Mouse (Mus musculus): Measurements from ENCODE around the gene Tor1aip1. TPM values are rescaled to one million over a fixed set of nuclear protein-coding genes. Genes with fewer than 3 reads are reported as not detected.

The Tor1aip1 gene
- polyA plus RNA-seq, 1 experiment: not detected

DNA sequence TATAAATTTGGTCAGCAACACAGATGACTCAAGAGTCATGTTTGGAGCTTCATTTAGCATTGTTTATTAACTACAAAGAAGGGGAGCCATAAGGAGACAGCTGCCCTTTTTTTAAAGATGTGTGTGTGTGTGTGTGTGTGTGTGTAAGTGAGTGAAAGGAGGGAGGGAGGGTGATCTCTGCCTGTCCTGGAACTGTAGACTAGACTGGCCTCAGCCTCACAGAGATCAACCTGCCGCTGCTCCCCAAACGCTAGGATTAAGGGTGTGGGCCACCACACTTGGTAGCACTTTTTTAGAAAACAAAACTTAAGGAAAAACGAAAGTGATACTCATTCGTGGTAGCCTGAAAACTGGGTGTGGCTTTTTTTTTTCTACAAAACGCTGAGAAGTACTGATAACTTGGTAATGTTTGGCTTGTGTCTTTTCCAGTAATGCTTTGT is 884 bp upstream of the Tor1aip1 start:
- Histone ChIP-seq H3K4me1 (ENCODE audit: control insufficient read depth, insufficient read depth, low read length) (peaks cover 2% of the 10 kb centered on the region), H3K4me3 (ENCODE audit: insufficient read depth, low read depth, low read length) (no peak overlapping the region), H3K27ac (ENCODE audit: insufficient read depth, low read depth, low read length) (no peak overlapping the region)
- TF ChIP-seq POLR2A (IDR thresholded peaks at IDR 0.05; ENCODE audit: insufficient read depth, low read depth, low read length) (no peak), CTCF (IDR thresholded peaks at IDR 0.05; ENCODE audit: insufficient read depth, low read depth, low read length) (no peak)
- WGBS: 43% methylated on average over 5 of the region's 5 CpGs

DNA sequence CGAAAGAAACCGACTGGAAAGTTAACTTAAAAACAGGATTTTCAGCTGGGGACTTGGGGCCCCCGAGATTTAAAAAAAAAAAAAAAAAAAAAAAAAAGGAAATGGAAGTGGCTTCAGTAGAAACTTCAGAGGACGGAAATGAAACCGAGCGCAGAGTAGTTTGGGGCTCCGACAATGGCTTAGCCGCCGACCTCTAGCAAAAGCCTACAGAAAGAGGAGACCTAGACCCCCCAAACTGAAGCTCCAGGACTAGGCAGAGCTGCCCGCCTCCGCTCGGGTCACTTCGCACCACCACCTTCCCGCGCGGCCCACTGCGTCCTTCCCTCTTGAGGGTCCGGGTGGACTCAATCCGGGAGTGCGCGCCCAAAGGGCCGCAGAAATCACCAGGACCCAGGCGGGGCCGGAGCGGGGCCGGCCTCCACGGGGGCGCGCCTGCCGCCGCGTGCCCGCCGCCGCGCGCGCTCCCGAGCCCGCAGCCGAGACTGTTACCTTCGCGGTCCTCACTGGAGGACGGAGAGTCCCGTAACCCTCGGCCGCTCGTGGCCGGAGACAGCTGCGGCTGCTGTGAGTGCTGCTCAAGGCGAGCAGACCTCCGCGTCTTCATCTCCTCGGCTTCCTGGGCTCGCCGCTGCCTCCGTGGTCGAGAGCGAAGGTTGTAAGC is 881 bp downstream of the Tor1aip1 start, which contains the start of gene Tor1aip2:
Gene Tor1aip2 (plus strand): TSS at position 135 of the 661 bp plus-strand sequence.
- peak within 1 kb of the TSS; percentile 99 for H3K27ac ChIP-seq (ENCODE audit: insufficient read depth, low read depth, low read length)
- no peaks in the 10 kb centered on the region; the same call in 1 of the 2 replicates for H3K4me1 ChIP-seq (ENCODE audit: control insufficient read depth, insufficient read depth, low read length)
- TF ChIP-seq CTCF (IDR thresholded peaks at IDR 0.05; ENCODE audit: insufficient read depth, low read depth, low read length) (no peak), POLR2A (IDR thresholded peaks at IDR 0.05; ENCODE audit: insufficient read depth, low read depth, low read length) (no peak; the same call in 1 of the 2 replicates)
- WGBS: under 1% methylated on average over 59 of the region's 59 CpGs
- H3K4me3 ChIP-seq (ENCODE audit: insufficient read depth, low read depth, low read length): peak within 1 kb of the TSS; percentile 100

DNA sequence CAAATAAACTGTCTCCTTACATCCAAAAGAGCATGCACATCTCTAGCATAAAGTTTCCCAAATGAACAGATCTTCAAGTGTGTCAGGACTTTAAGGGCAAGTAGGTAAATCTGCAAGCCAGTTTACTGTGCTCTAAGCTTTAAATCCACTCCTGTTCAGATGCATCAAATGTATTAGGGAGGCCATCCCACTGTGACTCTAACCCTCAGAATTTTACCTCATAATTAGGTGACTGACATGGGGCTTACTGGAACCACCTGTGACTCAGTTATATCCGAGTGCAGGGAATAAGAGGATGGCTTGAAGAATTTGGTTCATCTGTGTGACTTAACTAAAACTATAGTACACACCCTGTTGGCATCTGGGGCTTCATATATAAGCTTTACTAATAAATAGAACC is 1.6 kb downstream of the Tor1aip1 start:
- TF ChIP-seq CTCF (IDR thresholded peaks at IDR 0.05; ENCODE audit: insufficient read depth, low read depth, low read length) (no peak), POLR2A (IDR thresholded peaks at IDR 0.05; ENCODE audit: insufficient read depth, low read depth, low read length) (no peak)
- H3K27ac ChIP-seq (ENCODE audit: insufficient read depth, low read depth, low read length): no peak overlapping the region
- no peak overlapping the region for H3K4me3 ChIP-seq (ENCODE audit: insufficient read depth, low read depth, low read length)
- 11% methylated on average over 1 of the region's 1 CpGs for WGBS
- H3K4me1 ChIP-seq (ENCODE audit: control insufficient read depth, insufficient read depth, low read length): no peaks in the 10 kb centered on the region; the same call in 1 of the 2 replicates

DNA sequence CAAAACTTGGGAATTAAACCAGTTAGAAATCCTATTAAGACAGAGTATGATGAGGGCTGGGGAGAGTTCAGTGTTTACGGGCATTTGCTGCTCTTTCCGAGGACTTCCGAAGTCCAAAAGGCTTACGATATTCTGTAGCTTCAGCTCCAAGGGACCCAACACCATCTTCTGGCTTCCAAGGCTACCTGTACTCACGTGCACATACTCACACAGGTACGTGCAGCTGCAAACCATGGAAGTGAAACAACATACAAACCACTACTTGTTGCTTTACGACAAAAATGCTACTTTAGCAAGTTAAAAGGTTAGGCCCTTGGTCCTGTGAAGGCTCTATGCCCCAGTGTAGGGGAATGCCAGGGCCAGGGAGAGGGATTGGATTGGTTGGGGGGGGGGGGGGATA is 2.4 kb downstream of the Tor1aip1 start:
- TF ChIP-seq CTCF (IDR thresholded peaks at IDR 0.05; ENCODE audit: insufficient read depth, low read depth, low read length) (no peak), POLR2A (IDR thresholded peaks at IDR 0.05; ENCODE audit: insufficient read depth, low read depth, low read length) (no peak)
- H3K27ac ChIP-seq (ENCODE audit: insufficient read depth, low read depth, low read length): no peak overlapping the region
- WGBS: 96% methylated on average over 7 of the region's 7 CpGs

DNA sequence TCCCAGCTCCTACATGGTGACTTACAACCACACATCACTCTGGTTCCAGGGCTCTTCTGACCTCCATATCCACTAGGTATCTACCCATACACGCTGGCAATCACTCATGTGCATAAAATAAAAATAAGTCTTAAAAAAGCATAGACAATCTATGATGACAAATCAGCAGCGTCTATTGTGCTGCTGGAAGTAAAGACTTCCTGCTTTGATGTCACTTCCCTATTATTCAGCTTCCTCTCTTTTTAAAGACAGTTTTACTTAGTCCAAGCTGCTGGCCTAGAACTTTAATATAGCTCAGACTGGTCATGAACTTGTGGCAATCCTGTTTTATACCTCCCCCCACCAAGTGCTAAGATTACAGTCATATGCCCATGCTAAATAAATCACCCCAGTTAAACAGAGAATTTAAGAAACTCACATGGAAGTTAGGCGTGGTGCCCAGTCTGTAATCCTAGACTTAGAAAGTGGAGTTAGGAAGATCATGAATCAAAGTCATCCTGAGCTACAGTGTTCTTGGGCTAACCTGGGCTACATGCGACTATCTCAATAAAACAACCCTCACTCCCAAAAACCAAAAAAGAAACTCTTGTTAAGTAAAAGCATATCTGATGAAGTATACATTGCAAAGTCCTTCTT is 7.8 kb downstream of the Tor1aip1 start:
- Histone ChIP-seq H3K4me1 (ENCODE audit: control insufficient read depth, insufficient read depth, low read length) (peaks cover 5% of the 10 kb centered on the region; the same call in 1 of the 2 replicates), H3K4me3 (ENCODE audit: insufficient read depth, low read depth, low read length) (no peak overlapping the region), H3K27ac (ENCODE audit: insufficient read depth, low read depth, low read length) (no peak overlapping the region)
- WGBS: 92% methylated on average over 4 of the region's 4 CpGs
- no peak for TF ChIP-seq CTCF (IDR thresholded peaks at IDR 0.05; ENCODE audit: insufficient read depth, low read depth, low read length)
- no peak for TF ChIP-seq POLR2A (IDR thresholded peaks at IDR 0.05; ENCODE audit: insufficient read depth, low read depth, low read length)

More for the DNA sequence above, 2.4 kb downstream of the Tor1aip1 start:
- H3K4me1 ChIP-seq (ENCODE audit: control insufficient read depth, insufficient read depth, low read length): no peaks in the 10 kb centered on the region; the same call in 1 of the 2 replicates
- H3K4me3 ChIP-seq (ENCODE audit: insufficient read depth, low read depth, low read length): no peak overlapping the region

DNA sequence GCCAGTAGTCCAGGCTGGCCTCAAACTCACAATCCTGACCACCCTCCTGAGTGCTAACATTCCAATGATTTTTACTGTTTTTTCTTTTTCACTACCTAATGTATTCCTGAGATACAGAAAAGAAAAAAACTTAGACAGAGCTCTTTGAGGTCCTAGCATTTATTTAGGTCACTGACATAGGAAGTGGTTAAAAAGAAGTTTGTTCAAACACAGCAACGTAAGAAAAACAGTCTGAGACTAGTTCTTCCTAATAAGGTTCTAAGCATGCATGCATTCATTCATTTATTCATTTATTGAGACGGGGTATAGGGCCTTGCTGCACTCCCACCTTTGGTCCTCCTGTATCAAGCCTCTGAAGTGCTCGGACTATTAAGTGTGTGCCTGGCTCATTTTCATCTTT is 8.4 kb downstream of the Tor1aip1 start:
- TF ChIP-seq CTCF (IDR thresholded peaks at IDR 0.05; ENCODE audit: insufficient read depth, low read depth, low read length) (no peak), POLR2A (IDR thresholded peaks at IDR 0.05; ENCODE audit: insufficient read depth, low read depth, low read length) (no peak)
- 84% methylated on average over 3 of the region's 3 CpGs for WGBS
- H3K4me1 ChIP-seq (ENCODE audit: control insufficient read depth, insufficient read depth, low read length): peaks cover 5% of the 10 kb centered on the region; the same call in 1 of the 2 replicates
- H3K27ac ChIP-seq (ENCODE audit: insufficient read depth, low read depth, low read length): no peak overlapping the region
- no peak overlapping the region for H3K4me3 ChIP-seq (ENCODE audit: insufficient read depth, low read depth, low read length)

DNA sequence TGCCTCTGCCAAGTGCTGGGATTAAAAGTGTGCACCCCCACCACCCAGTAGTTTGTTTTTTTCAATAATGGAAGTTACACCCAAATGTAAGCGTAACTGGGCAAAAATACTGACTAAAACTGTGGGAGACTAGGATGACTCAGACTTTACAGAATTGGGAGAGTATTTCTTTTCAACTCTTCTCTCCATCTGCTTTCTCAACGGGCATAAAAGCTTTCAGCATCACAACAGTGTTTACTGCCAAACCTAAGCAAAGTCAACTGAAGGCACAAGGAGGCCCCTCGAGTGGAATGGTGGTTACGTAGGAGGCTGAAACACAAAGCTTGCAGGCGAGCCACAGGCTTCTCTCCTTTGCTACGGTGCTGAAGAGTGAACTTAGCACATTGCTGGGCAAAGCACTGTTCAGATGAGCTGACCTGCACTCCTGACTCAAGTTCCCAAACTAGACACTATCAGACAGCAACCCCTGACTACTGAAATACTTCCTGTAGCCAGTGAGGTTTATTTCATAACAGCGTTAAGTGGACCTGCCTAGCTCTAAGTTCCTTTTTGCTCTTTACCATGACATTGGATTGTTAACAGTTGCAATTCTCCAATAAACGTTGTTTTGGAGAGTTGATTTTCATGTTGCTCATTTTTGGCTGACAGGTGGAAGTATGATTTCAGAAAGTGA is 11.3 kb downstream of the Tor1aip1 start:
- WGBS: 45% methylated on average over 8 of the region's 8 CpGs
- H3K4me3 ChIP-seq (ENCODE audit: insufficient read depth, low read depth, low read length): no peak overlapping the region
- H3K27ac ChIP-seq (ENCODE audit: insufficient read depth, low read depth, low read length): no peak overlapping the region
- peaks cover 5% of the 10 kb centered on the region; the same call in 1 of the 2 replicates for H3K4me1 ChIP-seq (ENCODE audit: control insufficient read depth, insufficient read depth, low read length)
- TF ChIP-seq CTCF (IDR thresholded peaks at IDR 0.05; ENCODE audit: insufficient read depth, low read depth, low read length) (no peak), POLR2A (IDR thresholded peaks at IDR 0.05; ENCODE audit: insufficient read depth, low read depth, low read length) (no peak)

DNA sequence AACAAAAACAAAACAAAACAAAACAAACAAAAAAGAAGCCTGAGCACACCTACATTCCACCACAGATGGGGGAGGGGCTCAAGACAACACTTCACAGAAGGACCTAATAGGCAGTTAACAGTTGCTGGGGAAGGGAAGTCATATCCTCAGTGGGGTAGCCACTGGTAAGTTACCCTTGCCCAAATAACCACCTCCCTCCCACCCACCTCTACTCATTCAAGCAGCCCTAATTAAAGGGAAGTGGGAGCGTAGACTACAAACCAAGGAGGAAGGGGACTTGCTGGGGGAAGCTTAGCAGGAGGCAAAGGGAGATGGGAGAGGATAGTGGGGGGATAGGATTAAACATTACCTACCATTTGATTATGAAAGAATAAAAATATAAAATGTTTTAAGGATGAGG is 15.9 kb downstream of the Tor1aip1 start:
- H3K4me1 ChIP-seq (ENCODE audit: control insufficient read depth, insufficient read depth, low read length): peaks cover 2% of the 10 kb centered on the region; the same call in 1 of the 2 replicates
- 94% methylated on average over 1 of the region's 1 CpGs for WGBS
- no peak overlapping the region for H3K4me3 ChIP-seq (ENCODE audit: insufficient read depth, low read depth, low read length)
- H3K27ac ChIP-seq (ENCODE audit: insufficient read depth, low read depth, low read length): no peak overlapping the region
- TF ChIP-seq POLR2A (IDR thresholded peaks at IDR 0.05; ENCODE audit: insufficient read depth, low read depth, low read length): no peak
- TF ChIP-seq CTCF (IDR thresholded peaks at IDR 0.05; ENCODE audit: insufficient read depth, low read depth, low read length): no peak

DNA sequence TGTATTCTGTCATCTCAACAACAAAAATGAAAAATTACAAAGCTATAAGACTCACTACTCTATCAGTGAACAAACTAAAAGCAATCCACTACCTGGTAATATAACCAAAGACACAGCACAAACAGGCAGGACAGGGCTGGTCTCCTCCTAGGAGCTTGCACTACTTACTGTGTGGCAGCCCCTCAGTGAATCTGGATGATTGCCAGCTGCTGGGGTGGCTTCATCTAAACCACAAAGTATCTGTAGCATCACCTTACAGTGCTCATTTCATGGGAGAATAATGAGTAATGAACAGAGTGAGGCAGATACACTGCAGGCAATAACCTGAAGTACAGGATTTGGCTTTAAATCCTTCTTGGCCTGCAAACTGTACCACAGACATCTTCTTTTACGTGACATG is 16.5 kb downstream of the Tor1aip1 start:
- Histone ChIP-seq H3K4me3 (ENCODE audit: insufficient read depth, low read depth, low read length) (no peak overlapping the region), H3K4me1 (ENCODE audit: control insufficient read depth, insufficient read depth, low read length) (peaks cover 2% of the 10 kb centered on the region; the same call in 1 of the 2 replicates), H3K27ac (ENCODE audit: insufficient read depth, low read depth, low read length) (no peak overlapping the region)
- TF ChIP-seq CTCF (IDR thresholded peaks at IDR 0.05; ENCODE audit: insufficient read depth, low read depth, low read length): no peak
- no peak for TF ChIP-seq POLR2A (IDR thresholded peaks at IDR 0.05; ENCODE audit: insufficient read depth, low read depth, low read length)
- WGBS: 100% methylated on average over 1 of the region's 1 CpGs
